Mouse (Mus musculus) 3134 (cell line): ENCODE results near the gene Sec16a.

Experiments used
- DNase-seq: peaks from one replicate; pipeline ENCODE4 v3.0.0-alpha.2; 2011; ENCODE audit warnings: low spot score; ENCODE audit not compliant: insufficient read length; ENCODE audit errors: extremely low read depth

The Sec16a gene

GRCm38 (mm10) chr2:26474789-26475504 lies 29.9 kb upstream of the Sec16a start:
- no peak for DNase-seq

- DNase-seq = no peak
Measured at GRCm38 (mm10) chr2:26472312-26473090, 27.5 kb upstream of the Sec16a start.

GRCm38 (mm10) chr2:26471652-26472285 lies 26.8 kb upstream of the Sec16a start:
- no peak for DNase-seq

GRCm38 (mm10) chr2:26470967-26471366 lies 26.0 kb upstream of the Sec16a start:
- no peak for DNase-seq

GRCm38 (mm10) chr2:26468376-26468775 lies 23.4 kb upstream of the Sec16a start:
- no peak for DNase-seq

- DNase-seq = no peak
Measured at GRCm38 (mm10) chr2:26463412-26463811, 18.4 kb upstream of the Sec16a start.

GRCm38 (mm10) chr2:26462980-26463379 lies 18.0 kb upstream of the Sec16a start:
- DNase-seq = no peak

- DNase-seq = no peak
Measured at GRCm38 (mm10) chr2:26461667-26462066, 16.7 kb upstream of the Sec16a start.

GRCm38 (mm10) chr2:26460837-26461236 lies 15.8 kb upstream of the Sec16a start:
- DNase-seq = no peak

- DNase-seq = no peak
Measured at GRCm38 (mm10) chr2:26460097-26460646, 15.2 kb upstream of the Sec16a start.

- no peak for DNase-seq
Measured at GRCm38 (mm10) chr2:26459478-26459877, 14.5 kb upstream of the Sec16a start.

GRCm38 (mm10) chr2:26458402-26459124 lies 13.5 kb upstream of the Sec16a start:
- DNase-seq = peak; percentile 61

- no peak for DNase-seq
Measured at GRCm38 (mm10) chr2:26449121-26450060, 4.4 kb upstream of the Sec16a start.

GRCm38 (mm10) chr2:26447451-26447850 lies 2.4 kb upstream of the Sec16a start:
- no peak for DNase-seq

- no peak for DNase-seq
Measured at GRCm38 (mm10) chr2:26446671-26447070, 1.7 kb upstream of the Sec16a start.

GRCm38 (mm10) chr2:26445666-26446445 lies 840 bp upstream of the Sec16a start:
- no peak for DNase-seq

GRCm38 (mm10) chr2:26444368-26444767 lies 648 bp downstream of the Sec16a start:
- DNase-seq = no peak

- no peak for DNase-seq
Measured at GRCm38 (mm10) chr2:26443876-26444275, 1.1 kb downstream of the Sec16a start.

GRCm38 (mm10) chr2:26442843-26443242 lies 2.2 kb downstream of the Sec16a start:
- DNase-seq = no peak
